Comparison of ENCODE assay signal across 8 mouse cellular contexts in genomic region chr11:12331997-12332396, GRCm38 (mm10).
DNase-seq lines count a peak whose midpoint lies in the region; ATAC-seq lines count a peak whose summit lies in the region.

No protein-coding gene starts in this region.

- no peak overlapping the region for H3K27ac ChIP-seq in midbrain, embryonic 16.5 days (ENCODE audit: low read length)

- intact Hi-C loops in heart, postnatal 10 days (cut with DNase I): no loop called here

- peak; percentile 61 for DNase-seq in adrenal gland, postnatal 10 days
- DNase-seq in adrenal gland, adult 2 months: no peak
- DNase-seq in adipocyte (ENCODE audit: low spot score): peak; percentile 22
- DNase-seq in heart, postnatal 10 days: peak; percentile 46 to 71
- peak; percentile 12 to 36 for DNase-seq in layer of hippocampus, postnatal 10 days (ENCODE audit: low spot score in 2 of 2)

- no peaks in the 10 kb centered on the region for H3K9me3 ChIP-seq in midbrain, embryonic 16.5 days (replicated peaks; ENCODE audit: control insufficient read depth, low read length, poor library complexity, severe bottlenecking)

- H3K27me3 ChIP-seq in midbrain, embryonic 16.5 days (ENCODE audit: control insufficient read depth, insufficient read depth, low read depth, low read length): no peaks in the 10 kb centered on the region

- no peak overlapping the region for H3K4me3 ChIP-seq in midbrain, embryonic 16.5 days (ENCODE audit: low read depth, low read length)

- H3K4me2 ChIP-seq in midbrain, embryonic 16.5 days (ENCODE audit: low read length): no peak overlapping the region

- H3K36me3 ChIP-seq in midbrain, embryonic 16.5 days (ENCODE audit: control insufficient read depth, insufficient read depth, low read length): no peaks in the 10 kb centered on the region

- 54% methylated on average over 2 of the region's 2 CpGs for WGBS in midbrain, embryonic 16.5 days

- ATAC-seq in midbrain, embryonic 16.5 days: peak; percentile 54; the same call in 1 of the 2 replicates
- no peak for ATAC-seq in megakaryocyte, adult 5-6 weeks (ENCODE audit: poor library complexity, severe bottlenecking)
- ATAC-seq in inflammation-experienced regulatory T-cells, adult 6 months: no peak

- H3K4me1 ChIP-seq in midbrain, embryonic 16.5 days (ENCODE audit: control insufficient read depth, insufficient read depth, low read length): no peaks in the 10 kb centered on the region

- H3K9ac ChIP-seq in midbrain, embryonic 16.5 days (ENCODE audit: low read depth, low read length): no peak overlapping the region
